Mouse (Mus musculus) bone marrow macrophage, adult 2 months (primary cell): ENCODE data around the gene Cd63.

Experiments
- CTCF ChIP-seq: IDR thresholded peaks from 2 replicates; pipeline ENCODE4 v1.5.1; 2012; ENCODE audit warnings: low read depth, mild to moderate bottlenecking, low read length, moderate library complexity
- POLR2A ChIP-seq: IDR thresholded peaks from 2 replicates; pipeline ENCODE4 v1.6.1; 2012; ENCODE audit warnings: mild to moderate bottlenecking, low read depth, low read length, borderline replicate concordance

- TF ChIP-seq CTCF (no peak), POLR2A (no peak)
Measured at GRCm38 (mm10) chr10:128933976-128934721, 33.4 kb downstream of the Cd63 start.
